Mouse (Mus musculus) heart, embryonic 14.5 days (tissue): ENCODE data around the gene Dst. TPM values are rescaled to one million over a fixed set of nuclear protein-coding genes. Genes with fewer than 3 reads are reported as not detected.

Source experiments
- ATAC-seq: fragments of 200-750 bp; cut with Nextera tagmentation; 2 replicates; pipeline ENCODE4 v1.8.0; 2017; ENCODE audit warnings: low read depth, moderate TSS enrichment; ENCODE audit not compliant: insufficient number of reproducible peaks, insufficient read depth, low FRiP score
- H3K27ac ChIP-seq, 2 experiments: fragments of 200-500 bp in 1 of 2; fragments of 300-500 bp in 1 of 2; sonication (generic) in 1 of 2; replicated peaks in 1 of 2; 2 replicates each; pipeline ENCODE4 v1.5.1; 2012 to 2014; ENCODE audit warnings: low read depth in 2 of 2, low read length in 2 of 2, control low read depth in 1 of 2, mild to moderate bottlenecking in 1 of 2, mixed read lengths in 1 of 2; ENCODE audit not compliant: control insufficient read depth in 1 of 2, insufficient read depth in 1 of 2
- H3K27me3 ChIP-seq: fragments of 300-500 bp; sonication (generic); 2 replicates; pipeline ENCODE4 v1.6.1; 2014; ENCODE audit warnings: mild to moderate bottlenecking, low read length, control low read depth; ENCODE audit not compliant: control insufficient read depth, insufficient read depth
- H3K36me3 ChIP-seq: fragments of 300-500 bp; sonication (generic); 2 replicates; pipeline ENCODE4 v1.6.1; 2014; ENCODE audit warnings: mild to moderate bottlenecking, control low read depth, low read length, mixed read lengths; ENCODE audit not compliant: control insufficient read depth, insufficient read depth
- H3K4me1 ChIP-seq, 2 experiments: fragments of 200-500 bp in 1 of 2; fragments of 300-500 bp in 1 of 2; sonication (generic) in 1 of 2; 2 replicates each; pipeline ENCODE4 v1.6.1; 2012 to 2014; ENCODE audit warnings: low read length in 2 of 2, control low read depth in 1 of 2, mixed read lengths in 1 of 2; ENCODE audit not compliant: control insufficient read depth in 2 of 2, insufficient read depth in 2 of 2
- H3K4me2 ChIP-seq: fragments of 300-500 bp; sonication (generic); 2 replicates; pipeline ENCODE4 v1.6.1; 2014; ENCODE audit warnings: mild to moderate bottlenecking, low read length
- H3K4me3 ChIP-seq, 2 experiments: fragments of 200-500 bp in 1 of 2; fragments of 300-500 bp in 1 of 2; sonication (generic) in 1 of 2; 2 replicates each; pipeline ENCODE4 v1.5.1; 2012 to 2014; ENCODE audit warnings: low read length in 2 of 2, mild to moderate bottlenecking in 2 of 2, control low read depth in 1 of 2, low read depth in 1 of 2, moderate library complexity in 1 of 2; ENCODE audit not compliant: control insufficient read depth in 1 of 2, insufficient read depth in 1 of 2
- H3K9ac ChIP-seq: fragments of 300-500 bp; sonication (generic); 2 replicates; pipeline ENCODE4 v1.6.1; 2014; ENCODE audit warnings: mild to moderate bottlenecking, low read length
- H3K9me3 ChIP-seq: fragments of 300-500 bp; sonication (generic); 2 replicates; pipeline ENCODE4 v1.6.1; 2016; ENCODE audit warnings: low read length, control low read depth; ENCODE audit not compliant: control insufficient read depth
- WGBS: fragments of 180-500 bp; shearing (Covaris S2); extraction: QIAGEN DNeasy Blood & Tissue Kit; methylation state at CpG from one replicate; pipeline ENCODE4 v1.1.7; 2014; 5-methylcytosine and 5-hydroxymethylcytosine counted together
- polyA plus RNA-seq: library from polyadenylated mRNA; unstranded; fragments of >200 nt; fragmentation: Nextera tagmentation; extraction: Ambion mirVana; gene quantifications from 2 replicates; pipeline ENCODE4 v1.2.1, GENCODE M21; 2014

The Dst gene
- polyA plus RNA-seq, 1 experiment from 2014 or later: 38.6 TPM

DNA sequence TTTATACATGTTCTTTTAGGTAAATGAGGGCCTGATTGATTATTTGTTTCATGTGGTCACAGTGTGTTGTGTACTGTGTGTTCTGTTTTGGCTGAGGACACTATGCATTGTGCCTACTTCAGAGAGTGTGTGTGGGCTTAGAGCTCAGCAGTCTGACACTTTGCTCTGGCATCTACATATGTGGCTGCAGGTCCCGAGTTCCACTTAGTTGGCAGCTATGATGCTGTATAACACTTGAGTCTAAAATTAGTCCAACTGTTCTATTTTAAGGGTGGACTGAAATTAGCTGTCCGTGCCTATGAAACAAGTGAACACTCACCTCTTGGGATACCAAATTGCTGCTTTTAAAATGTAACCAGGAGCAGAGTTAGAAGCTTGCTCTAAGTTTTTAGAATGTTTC is 113.5 kb downstream of the Dst start:
- H3K9me3 ChIP-seq: no peaks in the 10 kb centered on the region
- H3K36me3 ChIP-seq: 0 out of 2 replicates have a peak, but pooled peaks cover 3% of the 10 kb centered on the region
- peak overlapping the region; percentile 45 for H3K4me2 ChIP-seq
- no peak overlapping the region; a peak in 1 of 4 replicates for H3K4me3 ChIP-seq
- 13% methylated on average over 2 of the region's 2 CpGs for WGBS
- peaks cover 22 to 42% of the 10 kb centered on the region in 2 experiments for H3K4me1 ChIP-seq
- H3K27me3 ChIP-seq: no peaks in the 10 kb centered on the region
- peak; percentile 61 for ATAC-seq
- peak overlapping the region; percentile 54 for H3K9ac ChIP-seq
- peak overlapping the region; percentile 89 to 94 for H3K27ac ChIP-seq

DNA sequence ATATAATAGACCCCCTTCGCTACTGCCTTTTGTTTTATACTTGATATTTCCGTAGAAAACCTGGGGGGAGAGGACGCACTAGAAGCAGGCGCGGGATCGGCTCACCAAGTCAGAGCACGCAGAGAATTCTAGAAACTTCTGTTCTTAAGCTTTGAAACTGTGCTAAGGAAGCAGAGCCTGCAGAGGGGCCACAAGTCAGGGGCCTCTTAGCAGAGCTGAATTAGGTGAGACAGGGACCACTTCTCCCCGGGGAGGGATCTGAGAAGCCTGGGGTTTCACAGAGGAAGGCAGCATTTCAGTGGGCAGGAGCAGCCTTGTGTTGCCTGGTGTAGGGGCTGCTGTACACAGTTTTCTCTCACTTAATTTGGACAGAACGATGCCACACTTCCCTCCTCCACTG is 115.1 kb downstream of the Dst start:
- peak overlapping the region; percentile 37 to 61 for H3K27ac ChIP-seq
- 73% methylated on average over 9 of the region's 9 CpGs for WGBS
- no peak for ATAC-seq

DNA sequence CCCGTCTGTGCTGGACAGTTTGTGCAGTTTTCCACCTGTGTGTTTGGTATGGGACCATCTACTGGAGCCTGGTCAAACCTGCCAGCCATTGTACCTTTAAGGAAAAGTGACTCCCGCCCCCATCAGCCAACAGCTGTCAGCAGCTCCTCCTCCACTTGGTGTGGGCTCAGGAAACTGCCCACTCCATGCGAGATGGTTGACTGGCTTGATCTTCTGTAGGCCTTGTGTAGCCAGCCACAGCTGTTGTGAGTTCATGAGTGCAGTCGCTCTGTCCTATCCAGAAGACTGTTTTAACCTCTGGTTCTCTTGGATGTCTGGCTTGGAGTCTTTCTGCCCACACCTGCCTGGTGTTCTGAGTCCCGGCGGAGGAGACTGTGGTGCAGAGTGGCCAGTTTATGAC is 117.9 kb downstream of the Dst start:
- H3K4me3 ChIP-seq: no peak overlapping the region
- no peak overlapping the region for H3K4me2 ChIP-seq
- no peaks in the 10 kb centered on the region for H3K27me3 ChIP-seq
- H3K36me3 ChIP-seq: no peaks in the 10 kb centered on the region
- no peak for ATAC-seq
- H3K9ac ChIP-seq: no peak overlapping the region
- H3K9me3 ChIP-seq: no peaks in the 10 kb centered on the region
- H3K27ac ChIP-seq: no peak overlapping the region
- H3K4me1 ChIP-seq: peaks cover 23 to 46% of the 10 kb centered on the region in 2 experiments
- WGBS: 65% methylated on average over 6 of the region's 6 CpGs

More for the DNA sequence above, 115.1 kb downstream of the Dst start:
- Histone ChIP-seq H3K4me2 (no peak overlapping the region), H3K27me3 (no peaks in the 10 kb centered on the region), H3K4me1 (peaks cover 22 to 38% of the 10 kb centered on the region in 2 experiments), H3K9ac (peak overlapping the region; percentile 18; the same call in 1 of the 2 replicates), H3K4me3 (no peak overlapping the region), H3K9me3 (no peaks in the 10 kb centered on the region), H3K36me3 (no peaks in the 10 kb centered on the region)

DNA sequence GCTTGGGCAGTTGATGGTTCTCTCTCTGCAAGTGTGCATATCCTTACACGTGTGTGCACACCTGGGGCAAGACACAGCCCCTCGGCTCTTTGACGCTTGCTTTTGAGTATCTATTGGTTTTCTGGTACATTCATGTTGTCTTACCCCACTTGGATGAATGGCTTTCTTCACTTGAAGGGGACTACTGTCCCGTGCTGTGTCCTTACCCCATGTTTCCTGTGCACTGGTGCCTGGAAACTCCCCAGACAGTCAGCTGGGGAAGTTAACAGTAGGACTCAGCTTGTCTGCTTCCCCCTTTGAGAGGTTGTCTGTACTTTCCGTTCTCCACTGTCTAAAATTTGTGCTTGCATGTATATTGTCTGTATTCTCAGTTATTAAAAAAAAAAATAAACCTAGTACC is 120.7 kb downstream of the Dst start:
- H3K36me3 ChIP-seq: no peaks in the 10 kb centered on the region
- no peaks in the 10 kb centered on the region for H3K27me3 ChIP-seq
- H3K27ac ChIP-seq: no peak overlapping the region
- peaks cover 13 to 31% of the 10 kb centered on the region in 2 experiments for H3K4me1 ChIP-seq
- ATAC-seq: no peak
- H3K4me2 ChIP-seq: no peak overlapping the region
- WGBS: 63% methylated on average over 5 of the region's 5 CpGs
- H3K9ac ChIP-seq: no peak overlapping the region
- H3K9me3 ChIP-seq: no peaks in the 10 kb centered on the region
- H3K4me3 ChIP-seq: no peak overlapping the region

DNA sequence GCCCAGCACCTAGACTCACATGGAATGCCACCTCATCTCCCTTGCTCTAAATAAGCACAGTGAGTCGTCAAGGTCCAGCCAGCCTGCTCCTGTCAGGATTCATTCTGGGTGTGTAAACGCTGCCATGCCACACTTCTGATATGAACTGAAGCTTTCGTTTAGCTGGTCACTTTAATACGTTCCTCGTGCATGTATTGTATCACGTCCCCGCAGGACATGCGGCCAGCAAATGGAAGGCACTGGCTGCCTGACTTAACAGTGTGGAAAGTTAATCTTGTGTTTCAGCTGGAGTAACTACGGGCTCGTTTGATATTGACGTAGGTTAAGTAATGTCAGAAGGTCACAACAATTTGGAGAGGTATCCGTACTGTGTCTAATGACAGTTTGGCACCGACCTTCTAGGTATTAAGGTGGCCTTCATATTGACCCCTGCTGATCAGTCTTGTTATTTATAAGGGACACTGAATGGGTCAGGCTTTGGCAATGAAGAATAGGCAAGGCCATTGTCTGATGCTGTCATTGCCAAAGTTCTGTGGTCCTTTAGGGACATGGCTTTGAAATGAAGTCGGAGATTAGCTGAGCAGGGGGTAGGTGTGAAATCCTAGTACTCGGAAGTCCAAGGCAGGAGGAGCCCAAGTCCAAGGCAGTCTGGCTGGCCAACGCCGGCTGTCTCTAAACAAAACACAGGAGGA is 122.5 kb downstream of the Dst start:
- no peak overlapping the region for H3K9ac ChIP-seq

DNA sequence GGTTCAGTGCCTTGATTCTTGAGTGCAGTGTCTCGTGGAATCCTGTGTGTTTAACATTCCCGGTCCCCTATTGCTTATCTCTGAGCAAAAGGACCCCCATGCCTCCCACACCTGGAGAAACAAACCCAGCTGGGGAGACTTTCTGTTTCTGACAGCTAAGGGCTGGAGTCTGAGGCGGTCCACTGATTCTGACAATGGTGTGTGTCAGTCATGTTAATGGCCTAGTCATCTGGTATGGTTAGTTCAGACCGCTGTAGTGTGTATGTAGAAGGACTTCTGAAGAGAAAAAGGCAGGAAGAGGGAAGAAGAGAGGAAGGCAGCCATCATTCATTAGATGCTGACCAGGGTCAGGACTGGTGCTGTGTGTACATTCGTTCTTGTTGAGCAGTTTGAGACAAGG is 125.0 kb downstream of the Dst start:
- no peaks in the 10 kb centered on the region for H3K9me3 ChIP-seq
- peaks cover 22 to 54% of the 10 kb centered on the region in 2 experiments for H3K4me1 ChIP-seq
- no peaks in the 10 kb centered on the region for H3K27me3 ChIP-seq
- H3K9ac ChIP-seq: no peak overlapping the region
- H3K27ac ChIP-seq: no peak overlapping the region
- no peak overlapping the region for H3K4me2 ChIP-seq
- no peak overlapping the region for H3K4me3 ChIP-seq
- WGBS: 65% methylated on average over 5 of the region's 5 CpGs
- H3K36me3 ChIP-seq: no peaks in the 10 kb centered on the region
- no peak for ATAC-seq

More for the DNA sequence above, 122.5 kb downstream of the Dst start:
- peaks cover 20 to 45% of the 10 kb centered on the region in 2 experiments for H3K4me1 ChIP-seq
- H3K27me3 ChIP-seq: no peaks in the 10 kb centered on the region
- no peak overlapping the region for H3K4me2 ChIP-seq
- 59% methylated on average over 17 of the region's 17 CpGs for WGBS
- ATAC-seq: no peak
- no peak overlapping the region for H3K4me3 ChIP-seq
- no peaks in the 10 kb centered on the region for H3K9me3 ChIP-seq
- H3K36me3 ChIP-seq: no peaks in the 10 kb centered on the region
- 0 out of 4 replicates have a peak overlapping the region, but pooled peaks of 1 of the 2 experiments have one; percentile 12 for H3K27ac ChIP-seq

DNA sequence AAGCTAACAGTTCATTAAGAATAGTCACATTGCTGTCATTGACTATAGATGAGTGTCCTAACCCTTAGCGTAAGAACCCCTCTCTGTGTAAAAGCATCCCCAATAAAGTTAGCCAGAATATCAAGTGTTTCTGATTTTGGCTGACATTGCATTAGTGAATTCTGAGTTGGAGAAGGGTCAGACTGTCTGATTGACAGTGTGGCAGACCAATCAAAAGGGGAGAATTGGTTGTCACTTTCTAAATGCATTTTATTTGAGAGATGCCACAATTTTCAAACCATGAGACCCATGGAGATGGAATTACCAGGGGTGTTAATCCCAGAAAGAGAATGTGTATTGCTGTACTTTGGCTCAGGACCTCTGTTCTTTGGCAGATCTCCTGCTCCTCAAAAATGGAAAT is 125.5 kb downstream of the Dst start:
- no peaks in the 10 kb centered on the region for H3K36me3 ChIP-seq
- no peaks in the 10 kb centered on the region for H3K27me3 ChIP-seq
- H3K4me3 ChIP-seq: no peak overlapping the region
- H3K9me3 ChIP-seq: no peaks in the 10 kb centered on the region
- WGBS: 100% methylated on average over 1 of the region's 1 CpGs
- peaks cover 22 to 50% of the 10 kb centered on the region in 2 experiments for H3K4me1 ChIP-seq
- ATAC-seq: no peak
- H3K27ac ChIP-seq: no peak overlapping the region
- H3K4me2 ChIP-seq: no peak overlapping the region
- no peak overlapping the region for H3K9ac ChIP-seq

DNA sequence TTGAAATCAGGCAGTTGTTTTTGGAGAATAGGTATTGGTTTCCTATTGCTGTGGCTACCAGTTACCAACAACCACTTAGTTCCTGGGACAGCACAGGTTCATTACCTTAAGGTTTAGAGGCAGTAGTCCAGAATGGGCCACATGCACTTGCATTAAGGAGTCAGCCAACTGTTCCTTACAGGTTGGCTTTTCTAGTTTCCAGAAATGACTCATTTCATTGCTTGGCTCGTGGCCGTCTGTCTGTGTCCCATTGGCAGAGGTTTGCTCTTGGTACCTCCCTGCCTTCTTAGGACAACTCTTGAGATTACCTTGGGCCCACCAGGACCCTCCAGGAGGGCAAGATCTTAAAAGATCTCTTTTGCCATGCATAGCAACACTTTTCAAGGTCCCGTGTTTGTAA is 125.9 kb downstream of the Dst start:
- Histone ChIP-seq H3K4me1 (peaks cover 18 to 45% of the 10 kb centered on the region in 2 experiments), H3K9ac (no peak overlapping the region), H3K9me3 (no peaks in the 10 kb centered on the region), H3K27me3 (no peaks in the 10 kb centered on the region), H3K4me3 (no peak overlapping the region), H3K4me2 (no peak overlapping the region), H3K27ac (no peak overlapping the region), H3K36me3 (no peaks in the 10 kb centered on the region)
- ATAC-seq: no peak
- 73% methylated on average over 3 of the region's 3 CpGs for WGBS
